Mouse (Mus musculus) MEL (cell line): ENCODE data around the gene Iqschfp. TPM values are rescaled to one million over a fixed set of nuclear protein-coding genes. Genes with fewer than 3 reads are reported as not detected.

ENCODE experiments used
- DNase-seq: peaks from one replicate; pipeline ENCODE4 v3.0.0; 2011; ENCODE audit warnings: low read depth, low spot score
- H3K27ac ChIP-seq: 2 replicates; pipeline ENCODE4 v1.5.1; 2012; ENCODE audit warnings: low read depth, mild to moderate bottlenecking, control low read depth, low read length, moderate library complexity; ENCODE audit not compliant: control insufficient read depth
- H3K27me3 ChIP-seq, 2 experiments: fragments of 150-350 bp in 1 of 2; sonication (generic) in 1 of 2; 2 replicates each; pipeline ENCODE4 v1.6.1; 2012; ENCODE audit warnings: low read length in 2 of 2, mild to moderate bottlenecking in 2 of 2, improper control_type of control experiment in 1 of 2, moderate library complexity in 1 of 2; ENCODE audit not compliant: insufficient read depth in 2 of 2, control insufficient read depth in 1 of 2
- H3K36me3 ChIP-seq, 2 experiments: 2 replicates each; pipeline ENCODE4 v1.6.1; 2012 to 2014; ENCODE audit warnings: low read length in 2 of 2, improper control_type of control experiment in 1 of 2, inconsistent platforms in 1 of 2, mild to moderate bottlenecking in 1 of 2; ENCODE audit not compliant: insufficient read depth in 2 of 2, control insufficient read depth in 1 of 2
- H3K4me1 ChIP-seq, 2 experiments: fragments of 150-350 bp in 1 of 2; sonication (generic) in 1 of 2; 2 replicates each; pipeline ENCODE4 v1.6.1; 2012; ENCODE audit warnings: low read length in 2 of 2, improper control_type of control experiment in 1 of 2, mild to moderate bottlenecking in 1 of 2; ENCODE audit not compliant: insufficient read depth in 2 of 2, control insufficient read depth in 1 of 2
- H3K4me3 ChIP-seq, 2 experiments: fragments of 150-350 bp in 1 of 2; sonication (generic) in 1 of 2; 2 replicates each; pipeline ENCODE4 v1.5.1; 2012; ENCODE audit warnings: low read depth in 2 of 2, low read length in 2 of 2, mild to moderate bottlenecking in 2 of 2, moderate library complexity in 2 of 2, control low read depth in 1 of 2, improper control_type of control experiment in 1 of 2; ENCODE audit not compliant: control insufficient read depth in 1 of 2, insufficient read depth in 1 of 2
- H3K79me2 ChIP-seq: 2 replicates; pipeline ENCODE4 v1.6.1; 2012; ENCODE audit warnings: mild to moderate bottlenecking, low read length, moderate library complexity; ENCODE audit not compliant: control insufficient read depth, poor library complexity, insufficient read depth
- H3K9ac ChIP-seq: 2 replicates; pipeline ENCODE4 v1.6.1; 2012; ENCODE audit warnings: low read depth, mild to moderate bottlenecking, control low read depth, low read length, moderate library complexity; ENCODE audit not compliant: control insufficient read depth, poor library complexity, severe bottlenecking
- H3K9me3 ChIP-seq: fragments of 150-350 bp; sonication (generic); replicated peaks from 2 replicates; pipeline ENCODE4 v1.6.1; 2012; ENCODE audit warnings: mild to moderate bottlenecking, low read length, improper control_type of control experiment, moderate library complexity; ENCODE audit not compliant: insufficient read depth
- BHLHE40 ChIP-seq: IDR thresholded peaks from 2 replicates; pipeline ENCODE4 v1.6.1; 2012; ENCODE audit warnings: low read depth, mild to moderate bottlenecking, inconsistent platforms, low read length, improper control_type of control experiment, borderline replicate concordance
- ELF1 ChIP-seq: IDR thresholded peaks from 2 replicates; pipeline ENCODE4 v1.6.1; 2014; ENCODE audit warnings: low read depth, mild to moderate bottlenecking, inconsistent platforms, low read length, improper control_type of control experiment, moderate library complexity
- GABPA ChIP-seq: IDR thresholded peaks from 2 replicates; pipeline ENCODE4 v1.6.1; 2012; ENCODE audit warnings: low read depth, mild to moderate bottlenecking, inconsistent platforms, low read length, improper control_type of control experiment, moderate library complexity
- GATA1 ChIP-seq: IDR thresholded peaks from 2 replicates; pipeline ENCODE4 v1.6.1; 2011; ENCODE audit warnings: low read depth, low read length, improper control_type of control experiment
- HCFC1 ChIP-seq: IDR thresholded peaks from 2 replicates; pipeline ENCODE4 v1.6.1; 2012; ENCODE audit warnings: low read depth, mild to moderate bottlenecking, inconsistent platforms, low read length, improper control_type of control experiment, moderate library complexity
- KAT2A ChIP-seq: conservative IDR thresholded peaks from 2 replicates; pipeline ENCODE4 v1.6.1; 2012; ENCODE audit warnings: low read depth, low read length, improper control_type of control experiment, inconsistent platforms
- MAFK ChIP-seq: IDR thresholded peaks from 2 replicates; pipeline ENCODE4 v1.6.1; 2011; ENCODE audit warnings: low read depth, mild to moderate bottlenecking, low read length, improper control_type of control experiment, borderline replicate concordance
- MAX ChIP-seq: IDR thresholded peaks from 2 replicates; pipeline ENCODE4 v1.6.1; 2011; ENCODE audit warnings: low read length, improper control_type of control experiment
- MAZ ChIP-seq: IDR thresholded peaks from 2 replicates; pipeline ENCODE4 v1.6.1; 2012; ENCODE audit warnings: low read depth, mild to moderate bottlenecking, inconsistent platforms, low read length, improper control_type of control experiment
- MEF2A ChIP-seq: IDR thresholded peaks from 2 replicates; pipeline ENCODE4 v1.6.1; 2014; ENCODE audit warnings: low read depth, mild to moderate bottlenecking, inconsistent platforms, low read length, improper control_type of control experiment; ENCODE audit not compliant: poor library complexity, insufficient replicate concordance, severe bottlenecking; ENCODE audit errors: extremely low read depth
- MXI1 ChIP-seq: IDR thresholded peaks from 2 replicates; pipeline ENCODE4 v1.6.1; 2011; ENCODE audit warnings: mild to moderate bottlenecking, low read depth, low read length, improper control_type of control experiment
- MYC ChIP-seq: IDR thresholded peaks from 2 replicates; pipeline ENCODE4 v1.6.1; 2011; ENCODE audit warnings: low read depth, mild to moderate bottlenecking, low read length, improper control_type of control experiment, moderate library complexity
- POLR2A ChIP-seq, 2 experiments: IDR thresholded peaks; 2 replicates each; pipeline ENCODE4 v1.6.1; 2011 to 2012; ENCODE audit warnings: low read length in 2 of 2, mild to moderate bottlenecking in 2 of 2, control low read depth in 1 of 2, improper control_type of control experiment in 1 of 2, low read depth in 1 of 2, moderate library complexity in 1 of 2; ENCODE audit not compliant: control insufficient read depth in 1 of 2, insufficient read depth in 1 of 2, poor library complexity in 1 of 2
- POLR2AphosphoS5 ChIP-seq: IDR thresholded peaks from 2 replicates; pipeline ENCODE4 v1.6.1; 2012; ENCODE audit warnings: low read depth, borderline replicate concordance, mild to moderate bottlenecking, inconsistent platforms, low read length, moderate library complexity, mixed read lengths
- RAD21 ChIP-seq: IDR thresholded peaks from 2 replicates; pipeline ENCODE4 v1.6.1; 2011; ENCODE audit warnings: mild to moderate bottlenecking, low read depth, low read length, improper control_type of control experiment
- SIN3A ChIP-seq: IDR thresholded peaks from 2 replicates; pipeline ENCODE4 v1.6.1; 2012; ENCODE audit warnings: low read length, improper control_type of control experiment, inconsistent platforms
- SMC3 ChIP-seq: IDR thresholded peaks from 2 replicates; pipeline ENCODE4 v1.6.1; 2011; ENCODE audit warnings: low read depth, low read length, improper control_type of control experiment
- UBTF ChIP-seq: IDR thresholded peaks from 2 replicates; pipeline ENCODE4 v1.6.1; 2012; ENCODE audit warnings: low read depth, mild to moderate bottlenecking, inconsistent platforms, low read length, improper control_type of control experiment, moderate library complexity, borderline replicate concordance; ENCODE audit not compliant: insufficient read depth
- USF1 ChIP-seq: IDR thresholded peaks from 2 replicates; pipeline ENCODE4 v1.6.1; 2014; ENCODE audit warnings: low read depth, mild to moderate bottlenecking, inconsistent platforms, low read length, improper control_type of control experiment, moderate library complexity
- USF2 ChIP-seq, 2 experiments: IDR thresholded peaks; 2 replicates each; pipeline ENCODE4 v1.6.1; 2011 to 2012; ENCODE audit warnings: improper control_type of control experiment in 2 of 2, low read length in 2 of 2, borderline replicate concordance in 1 of 2, inconsistent platforms in 1 of 2, low read depth in 1 of 2, mild to moderate bottlenecking in 1 of 2; ENCODE audit not compliant: insufficient read depth in 1 of 2
- ZC3H11A ChIP-seq: IDR thresholded peaks from 2 replicates; pipeline ENCODE4 v1.6.1; 2012; ENCODE audit warnings: low read depth, mild to moderate bottlenecking, inconsistent platforms, low read length, improper control_type of control experiment
- ZMIZ1 ChIP-seq: IDR thresholded peaks from 2 replicates; pipeline ENCODE4 v1.6.1; 2012; ENCODE audit warnings: low read depth, mild to moderate bottlenecking, inconsistent platforms, low read length, improper control_type of control experiment, moderate library complexity
- ZNF384 ChIP-seq: IDR thresholded peaks from 2 replicates; pipeline ENCODE4 v1.6.1; 2012; ENCODE audit warnings: low read depth, mild to moderate bottlenecking, inconsistent platforms, low read length, improper control_type of control experiment
- polyA plus RNA-seq, 2 experiments: library from polyadenylated mRNA; stranded (reverse) in 1 of 2; unstranded in 1 of 2; fragments of >175 nt in 1 of 2; fragments of >200 nt in 1 of 2; gene quantifications; 2 replicates each; pipeline versions ENCODE4 v1.2.1 to v1.2.4; 2012; ENCODE audit warnings: low replicate concordance in 2 of 2, low read depth in 1 of 2; ENCODE audit not compliant: insufficient read length in 2 of 2, insufficient read depth in 1 of 2, missing spikeins in 1 of 2
- total RNA-seq: library from RNA; depleted of rRNA; stranded (reverse); fragments of 300-350 nt; gene quantifications from 2 replicates; pipeline ENCODE4 v1.2.3, GENCODE M21; 2012

Iqschfp gene
- total and polyA plus RNA-seq, 3 experiments = not detected

- no peaks in the 10 kb centered on the region for H3K9me3 ChIP-seq
- H3K9ac ChIP-seq = no peak overlapping the region
- H3K4me1 ChIP-seq = no peaks in the 10 kb centered on the region
- H3K4me3 ChIP-seq = no peak overlapping the region
- H3K27me3 ChIP-seq = no peaks in the 10 kb centered on the region
- no peak overlapping the region for H3K27ac ChIP-seq
- no peaks in the 10 kb centered on the region for H3K79me2 ChIP-seq
- no peaks in the 10 kb centered on the region for H3K36me3 ChIP-seq
- no peak for DNase-seq
- TF ChIP-seq UBTF (no peak), ELF1 (no peak), MEF2A (no peak), ZC3H11A (no peak), SIN3A (no peak), USF2 (IDR thresholded peaks at IDR 0.05; ENCODE audit: borderline replicate concordance in 1 of 2, insufficient read depth in 1 of 2, low read depth in 1 of 2, low read length in 2 of 2) (no peak), POLR2AphosphoS5 (no peak), SMC3 (no peak)
These were observed 234.3 kb downstream of the Iqschfp start for GRCm38 (mm10) chr3:68126284-68126856.

GRCm38 (mm10) chr3:68130386-68130785 lies 238.4 kb downstream of the Iqschfp start:
- no peaks in the 10 kb centered on the region for H3K36me3 ChIP-seq
- H3K9me3 ChIP-seq = no peaks in the 10 kb centered on the region
- H3K79me2 ChIP-seq = no peaks in the 10 kb centered on the region
- H3K9ac ChIP-seq = no peak overlapping the region
- no peak overlapping the region for H3K4me3 ChIP-seq
- H3K27me3 ChIP-seq = no peaks in the 10 kb centered on the region
- DNase-seq = no peak
- H3K27ac ChIP-seq = no peak overlapping the region
- TF ChIP-seq POLR2AphosphoS5 (no peak), MXI1 (no peak), MYC (no peak), POLR2A (IDR thresholded peaks at IDR 0.05; ENCODE audit: control insufficient read depth in 1 of 2, insufficient read depth in 1 of 2, low read depth in 1 of 2, low read length in 2 of 2, poor library complexity in 1 of 2) (no peak)
- H3K4me1 ChIP-seq = no peaks in the 10 kb centered on the region

GRCm38 (mm10) chr3:68138833-68139627 lies 247.0 kb downstream of the Iqschfp start:
- Histone ChIP-seq H3K27me3 (no peaks in the 10 kb centered on the region), H3K36me3 (no peaks in the 10 kb centered on the region), H3K27ac (no peak overlapping the region), H3K4me1 (no peaks in the 10 kb centered on the region), H3K4me3 (no peak overlapping the region), H3K9ac (no peak overlapping the region), H3K79me2 (no peaks in the 10 kb centered on the region), H3K9me3 (no peaks in the 10 kb centered on the region)
- TF ChIP-seq ZNF384 = no peak
- no peak for TF ChIP-seq ZMIZ1
- no peak for TF ChIP-seq GATA1
- no peak for TF ChIP-seq HCFC1
- no peak for TF ChIP-seq UBTF
- no peak for TF ChIP-seq MYC
- TF ChIP-seq MXI1 = no peak
- no peak for TF ChIP-seq MAZ
- no peak for TF ChIP-seq MEF2A
- TF ChIP-seq MAFK = no peak
- no peak for TF ChIP-seq GABPA
- no peak for TF ChIP-seq BHLHE40
- TF ChIP-seq RAD21 = no peak
- TF ChIP-seq SIN3A = no peak
- TF ChIP-seq USF1 = no peak
- TF ChIP-seq MAX = no peak
- TF ChIP-seq SMC3 = no peak
- no peak for TF ChIP-seq KAT2A
- DNase-seq = no peak
